Mouse (Mus musculus) intestine, postnatal 0 days (tissue): ENCODE data around the gene Nhlrc4. TPM values are rescaled to one million over a fixed set of nuclear protein-coding genes. Genes with fewer than 3 reads are reported as not detected.

Experiments used
- ATAC-seq: fragments of 200-750 bp; cut with Nextera tagmentation; 2 replicates; pipeline ENCODE4 v1.8.0; 2017; ENCODE audit warnings: mild to moderate bottlenecking, moderate TSS enrichment, moderate library complexity
- H3K27ac ChIP-seq: fragments of 300-500 bp; sonication (generic); 2 replicates; pipeline ENCODE4 v1.5.1; 2014; ENCODE audit warnings: mild to moderate bottlenecking, low read depth, low read length, moderate library complexity
- H3K27me3 ChIP-seq: fragments of 300-500 bp; sonication (generic); replicated peaks from 2 replicates; pipeline ENCODE4 v1.6.1; 2014; ENCODE audit warnings: low read length, mixed read lengths; ENCODE audit not compliant: control insufficient read depth, insufficient read depth
- H3K36me3 ChIP-seq: fragments of 300-500 bp; sonication (generic); 2 replicates; pipeline ENCODE4 v1.6.1; 2014; ENCODE audit warnings: mild to moderate bottlenecking, moderate library complexity; ENCODE audit not compliant: control insufficient read depth, insufficient read depth
- H3K4me1 ChIP-seq: fragments of 300-500 bp; sonication (generic); replicated peaks from 2 replicates; pipeline ENCODE4 v1.6.1; 2014; ENCODE audit warnings: antibody characterized with exemption, low read length, mixed read lengths; ENCODE audit not compliant: control insufficient read depth, insufficient read depth
- H3K4me2 ChIP-seq: fragments of 300-500 bp; sonication (generic); replicated peaks from 2 replicates; pipeline ENCODE4 v1.6.1; 2014; ENCODE audit warnings: low read depth, mild to moderate bottlenecking, moderate library complexity
- H3K4me3 ChIP-seq: fragments of 300-500 bp; sonication (generic); 2 replicates; pipeline ENCODE4 v1.5.1; 2014; ENCODE audit warnings: low read depth, low read length
- H3K9ac ChIP-seq: fragments of 300-500 bp; sonication (generic); 2 replicates; pipeline ENCODE4 v1.6.1; 2014; ENCODE audit warnings: mild to moderate bottlenecking, low read depth, low read length
- H3K9me3 ChIP-seq: fragments of 300-500 bp; sonication (generic); 2 replicates; pipeline ENCODE4 v1.6.1; 2016; ENCODE audit warnings: mixed run types; ENCODE audit not compliant: control insufficient read depth
- CTCF ChIP-seq: sonication (generic); IDR thresholded peaks from 2 replicates; pipeline ENCODE4 v1.5.1; 2016; ENCODE audit warnings: low read depth, mild to moderate bottlenecking, control low read depth, antibody characterized with exemption, moderate library complexity
- WGBS: fragments of 180-500 bp; shearing (Covaris S2); extraction: QIAGEN DNeasy Blood & Tissue Kit; methylation state at CpG from one replicate; pipeline ENCODE4 v1.1.7; 2014; 5-methylcytosine and 5-hydroxymethylcytosine counted together
- polyA plus RNA-seq: library from polyadenylated mRNA; unstranded; fragments of >200 nt; fragmentation: Nextera tagmentation; extraction: Ambion mirVana; gene quantifications from 2 replicates; pipeline ENCODE4 v1.2.1, GENCODE M21; 2015

Nhlrc4 gene
- polyA plus RNA-seq, 1 experiment from 2014 or later = not detected

GRCm38 (mm10) chr17:25970954-25971707 lies 26.4 kb upstream of the Nhlrc4 start:
- Histone ChIP-seq H3K27me3 (no peaks in the 10 kb centered on the region), H3K4me3 (no peak overlapping the region), H3K36me3 (0 out of 2 replicates have a peak, but pooled peaks cover 6% of the 10 kb centered on the region), H3K9me3 (no peaks in the 10 kb centered on the region), H3K27ac (no peak overlapping the region; the same call in 1 of the 2 replicates), H3K9ac (no peak overlapping the region; the same call in 1 of the 2 replicates), H3K4me1 (0 out of 2 replicates have a peak, but pooled peaks cover 6% of the 10 kb centered on the region), H3K4me2 (no peak overlapping the region)
- TF ChIP-seq CTCF = no peak
- ATAC-seq = no peak
- 82% methylated on average over 4 of the region's 4 CpGs for WGBS

DNA sequence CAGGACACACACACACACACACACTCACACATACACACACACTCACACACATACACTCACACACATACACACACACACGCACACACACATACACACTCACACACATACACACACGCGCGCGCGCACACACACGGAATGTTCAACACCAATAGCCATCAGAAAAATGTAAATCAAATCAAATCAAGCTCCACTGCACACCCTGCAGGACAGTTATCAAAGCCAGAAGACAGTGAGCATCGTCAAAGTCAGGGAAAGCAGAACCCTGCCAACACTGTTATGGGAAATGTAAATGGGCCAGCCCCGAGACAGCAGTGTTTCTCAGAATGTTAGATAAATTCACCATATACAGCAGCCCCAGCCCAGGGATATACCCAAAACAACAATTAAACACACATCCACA lies 25.7 kb upstream of the Nhlrc4 start:
- TF ChIP-seq CTCF = peak; percentile 38
- whole genome bisulfite sequencing = 85% methylated on average over 9 of the region's 9 CpGs
- Histone ChIP-seq H3K4me1 (0 out of 2 replicates have a peak, but pooled peaks cover 6% of the 10 kb centered on the region), H3K27ac (no peak overlapping the region), H3K4me3 (no peak overlapping the region), H3K27me3 (no peaks in the 10 kb centered on the region), H3K36me3 (0 out of 2 replicates have a peak, but pooled peaks cover 6% of the 10 kb centered on the region), H3K4me2 (no peak overlapping the region), H3K9ac (no peak overlapping the region; the same call in 1 of the 2 replicates), H3K9me3 (no peaks in the 10 kb centered on the region)
- ATAC-seq = no peak

DNA sequence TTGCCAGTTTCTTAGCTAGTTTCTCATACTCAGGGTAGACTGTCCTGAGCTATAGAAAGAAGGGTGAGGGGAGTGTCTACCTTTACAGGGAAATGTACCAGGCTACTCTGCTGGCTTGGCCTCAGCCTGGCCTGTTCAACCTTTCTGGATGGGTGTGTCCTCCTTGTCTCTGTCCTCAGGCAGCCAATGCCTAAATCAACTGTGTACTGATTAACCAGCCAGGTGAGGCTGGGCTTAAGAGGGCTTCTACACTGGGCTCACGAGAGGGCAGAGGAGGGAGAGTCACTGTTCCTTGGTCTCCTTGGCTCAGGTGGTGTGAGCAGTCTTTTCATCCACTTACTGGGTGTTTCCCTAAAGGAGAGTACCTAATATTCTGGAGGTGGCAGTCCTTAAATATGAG lies 23.4 kb upstream of the Nhlrc4 start:
- Histone ChIP-seq H3K4me1 (0 out of 2 replicates have a peak, but pooled peaks cover 6% of the 10 kb centered on the region), H3K36me3 (peaks cover 19% of the 10 kb centered on the region; the same call in 1 of the 2 replicates), H3K27ac (peak overlapping the region; percentile 46; the same call in 1 of the 2 replicates), H3K4me2 (peak overlapping the region; percentile 32; the same call in 1 of the 2 replicates), H3K9me3 (no peaks in the 10 kb centered on the region), H3K27me3 (no peaks in the 10 kb centered on the region), H3K4me3 (no peak overlapping the region), H3K9ac (no peak overlapping the region)
- WGBS = 30% methylated on average over 1 of the region's 1 CpGs
- TF ChIP-seq CTCF = no peak
- peak; percentile 48; the same call in 1 of the 2 replicates for ATAC-seq

- Histone ChIP-seq H3K27me3 (no peaks in the 10 kb centered on the region), H3K4me1 (0 out of 2 replicates have a peak, but pooled peaks cover 6% of the 10 kb centered on the region), H3K9me3 (no peaks in the 10 kb centered on the region), H3K4me2 (peak overlapping the region; percentile 32; the same call in 1 of the 2 replicates), H3K9ac (no peak overlapping the region), H3K4me3 (no peak overlapping the region), H3K36me3 (peaks cover 24% of the 10 kb centered on the region; the same call in 1 of the 2 replicates), H3K27ac (0 out of 2 replicates have a peak overlapping the region, but pooled peaks have one; percentile 15)
- WGBS = 21% methylated on average over 3 of the region's 3 CpGs
- TF ChIP-seq CTCF = no peak
- ATAC-seq = no peak
Observed at GRCm38 (mm10) chr17:25967652-25968051, 22.9 kb upstream of the Nhlrc4 start.

DNA sequence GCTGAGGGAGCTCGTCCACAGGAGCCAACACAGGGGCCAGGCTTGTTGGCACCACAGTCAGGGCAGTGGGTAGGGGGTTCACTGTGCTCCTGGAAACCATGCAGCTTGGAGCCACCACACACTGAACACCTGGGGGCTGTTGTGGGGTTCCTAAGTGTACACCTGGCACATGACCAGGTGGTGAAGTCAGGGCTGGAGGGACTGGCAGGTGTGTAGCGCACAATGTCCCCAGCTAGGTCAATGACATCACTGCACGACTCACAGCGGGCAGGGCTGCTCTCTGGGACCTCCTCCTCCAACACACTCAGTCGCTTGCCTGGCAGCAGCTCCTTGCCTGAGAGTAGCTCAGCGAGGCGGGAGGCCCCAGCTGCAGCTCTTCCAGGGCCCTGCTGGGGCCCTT lies 19.5 kb upstream of the Nhlrc4 start:
- TF ChIP-seq CTCF = no peak
- Histone ChIP-seq H3K27me3 (no peaks in the 10 kb centered on the region), H3K4me2 (no peak overlapping the region), H3K9me3 (no peaks in the 10 kb centered on the region), H3K36me3 (peaks cover 48% of the 10 kb centered on the region; the same call in 1 of the 2 replicates), H3K27ac (0 out of 2 replicates have a peak overlapping the region, but pooled peaks have one; percentile 8), H3K4me3 (no peak overlapping the region), H3K4me1 (0 out of 2 replicates have a peak, but pooled peaks cover 6% of the 10 kb centered on the region), H3K9ac (no peak overlapping the region)
- ATAC-seq = peak; percentile 61
- WGBS = 48% methylated on average over 7 of the region's 7 CpGs

DNA sequence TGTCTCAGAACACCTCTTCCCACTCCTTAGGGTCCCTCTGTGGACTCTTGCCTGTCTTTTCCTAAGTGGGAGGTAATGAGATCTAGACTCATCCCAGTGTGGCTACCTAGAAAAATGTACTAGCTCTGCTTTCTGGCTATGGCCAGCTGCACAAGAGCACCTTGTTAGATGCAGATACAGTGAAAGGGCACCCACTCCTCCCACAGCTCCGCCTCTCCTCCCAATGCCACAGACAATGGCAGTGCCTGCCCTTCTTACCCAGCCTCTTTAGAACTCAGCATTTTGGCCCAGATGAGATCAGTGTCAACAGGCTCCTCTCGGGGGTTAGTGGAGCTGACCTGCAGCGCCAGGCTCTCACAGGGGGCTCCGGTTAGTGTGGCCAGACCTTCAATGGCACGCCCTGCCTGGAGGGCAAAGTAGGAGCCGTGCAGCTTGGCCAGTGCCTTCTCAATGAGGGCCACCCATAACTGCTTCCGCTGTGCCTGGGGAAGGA lies 17.7 kb upstream of the Nhlrc4 start:
- H3K9ac ChIP-seq = no peak overlapping the region
- no peak for TF ChIP-seq CTCF
- 92% methylated on average over 7 of the region's 7 CpGs for WGBS
- H3K27ac ChIP-seq = no peak overlapping the region
- H3K36me3 ChIP-seq = peaks cover 64% of the 10 kb centered on the region; the same call in 1 of the 2 replicates
- no peaks in the 10 kb centered on the region for H3K27me3 ChIP-seq
- no peaks in the 10 kb centered on the region for H3K9me3 ChIP-seq
- H3K4me1 ChIP-seq = no peaks in the 10 kb centered on the region
- ATAC-seq = no peak
- no peak overlapping the region for H3K4me2 ChIP-seq
- H3K4me3 ChIP-seq = no peak overlapping the region
